Mouse (Mus musculus) liver, embryonic 13.5 days (tissue): Measurements from ENCODE around the gene Cfap299. TPM values are rescaled to one million over a fixed set of nuclear protein-coding genes. Genes with fewer than 3 reads are reported as not detected.
"Not testable (repeated sequence)": the region's sequence is repeated elsewhere in the genome, so short reads cannot be mapped to it uniquely, and the experiment has no call there.

Experiments used
- ATAC-seq: fragments of 200-750 bp; cut with Nextera tagmentation; 2 replicates; pipeline ENCODE4 v1.8.0; 2017; ENCODE audit warnings: low read depth, mild to moderate bottlenecking, moderate number of reproducible peaks, moderate library complexity
- DNase-seq: peaks from one replicate; pipeline ENCODE4 v3.0.0; 2022
- H3K27ac ChIP-seq: fragments of 300-500 bp; sonication (generic); 2 replicates; pipeline ENCODE4 v1.5.1; 2015; ENCODE audit warnings: moderate library complexity, mild to moderate bottlenecking, inconsistent platforms
- H3K27me3 ChIP-seq: fragments of 300-500 bp; sonication (generic); 2 replicates; pipeline ENCODE4 v1.6.1; 2015; ENCODE audit warnings: mild to moderate bottlenecking, inconsistent platforms
- H3K36me3 ChIP-seq: fragments of 300-500 bp; sonication (generic); 2 replicates; pipeline ENCODE4 v1.6.1; 2015; ENCODE audit warnings: mild to moderate bottlenecking, inconsistent platforms
- H3K4me1 ChIP-seq: fragments of 300-500 bp; sonication (generic); replicated peaks from 2 replicates; pipeline ENCODE4 v1.6.1; 2015; ENCODE audit warnings: inconsistent platforms
- H3K4me2 ChIP-seq: fragments of 300-500 bp; sonication (generic); 2 replicates; pipeline ENCODE4 v1.6.1; 2015; ENCODE audit warnings: inconsistent platforms, mild to moderate bottlenecking, moderate library complexity
- H3K4me3 ChIP-seq: fragments of 300-500 bp; sonication (generic); replicated peaks from 2 replicates; pipeline ENCODE4 v1.5.1; 2015; ENCODE audit warnings: mild to moderate bottlenecking, inconsistent platforms
- H3K9ac ChIP-seq: fragments of 300-500 bp; sonication (generic); 2 replicates; pipeline ENCODE4 v1.6.1; 2015; ENCODE audit warnings: mild to moderate bottlenecking, inconsistent platforms
- H3K9me3 ChIP-seq: fragments of 300-500 bp; sonication (generic); replicated peaks from 2 replicates; pipeline ENCODE4 v1.6.1; 2016; ENCODE audit warnings: inconsistent platforms
- WGBS: fragments of 180-500 bp; shearing (Covaris S2); methylation state at CpG from one replicate; pipeline ENCODE4 v1.1.7; 2015; ENCODE audit not compliant: insufficient replicate concordance; 5-methylcytosine and 5-hydroxymethylcytosine counted together
- polyA plus RNA-seq: library from polyadenylated mRNA; unstranded; fragments of >200 nt; fragmentation: Nextera tagmentation; extraction: Ambion mirVana; gene quantifications from 2 replicates; pipeline ENCODE4 v1.2.1, GENCODE M21; 2015

The Cfap299 gene
- polyA plus RNA-seq = 0.20 TPM in 1 of 2 replicates, not detected in the other

DNA sequence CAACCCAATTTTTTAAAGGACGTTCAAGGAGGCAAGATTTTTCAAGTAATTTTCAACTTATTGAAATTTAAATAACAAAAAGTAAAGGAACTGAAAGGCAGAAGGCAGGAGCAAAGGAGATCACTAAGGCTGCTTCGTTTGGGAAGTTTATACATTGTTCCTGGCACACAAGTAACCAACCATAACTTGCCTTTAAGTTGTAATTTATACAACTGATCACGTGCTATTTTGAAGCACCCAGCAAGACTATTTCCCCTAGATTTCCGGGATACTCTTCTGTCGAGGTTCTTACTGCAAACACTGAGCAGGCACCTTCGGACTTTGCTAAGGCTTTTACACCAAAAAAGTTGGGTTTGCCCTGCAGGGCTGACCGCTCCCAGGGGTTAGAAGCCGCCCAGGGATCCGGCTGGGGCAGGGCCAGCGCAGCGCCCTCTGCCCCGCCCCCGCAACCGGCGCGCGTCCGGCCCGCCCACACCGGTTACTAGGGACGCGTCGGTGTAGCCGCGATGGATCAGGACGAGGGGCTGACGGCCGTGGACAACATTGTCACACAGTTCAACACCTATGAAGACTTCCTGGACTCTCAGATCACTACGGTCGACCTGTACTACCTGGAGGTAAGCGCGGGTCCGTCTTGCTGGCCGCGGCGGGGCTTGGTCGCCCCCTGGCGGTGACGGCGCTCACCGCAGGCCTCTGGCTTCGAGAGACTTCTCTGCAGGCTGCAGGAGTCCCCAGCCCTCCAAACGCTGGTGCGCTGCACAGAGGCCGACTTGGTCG, at the start of gene Cfap299:
Gene Cfap299, plus strand, starts transcription at position 457 of the 777 bp plus-strand sequence.
- 2% methylated on average over 46 of the region's 46 CpGs for WGBS
- ATAC-seq (peak; percentile 92), DNase-seq (peak; percentile 27)
- Histone ChIP-seq H3K4me3 (peak within 1 kb of the TSS; percentile 57), H3K27ac (no peak within 1 kb of the TSS), H3K36me3 (no peaks in the 10 kb centered on the region), H3K9me3 (no peaks in the 10 kb centered on the region), H3K4me2 (peak within 1 kb of the TSS; percentile 63), H3K9ac (no peak within 1 kb of the TSS), H3K4me1 (no peaks in the 10 kb centered on the region), H3K27me3 (no peaks in the 10 kb centered on the region)

DNA sequence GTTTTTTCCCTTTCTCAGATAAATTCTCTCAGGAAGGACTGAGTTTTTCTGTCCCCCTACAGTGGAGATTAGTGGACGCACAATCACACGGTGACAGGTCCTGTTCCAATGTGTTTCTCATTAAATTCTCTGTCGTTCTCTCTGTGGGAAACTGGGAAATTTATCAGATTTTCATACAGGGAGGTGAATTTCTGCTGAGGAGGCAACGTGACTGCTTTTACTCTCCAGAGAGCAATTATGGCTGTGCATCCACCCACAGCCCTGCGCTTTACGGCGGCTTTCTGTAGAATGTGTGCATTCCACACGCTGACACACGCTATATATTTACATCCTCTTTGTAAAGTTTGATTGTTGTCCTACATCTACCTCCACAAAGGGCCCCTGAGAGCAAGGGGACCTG, 47.1 kb upstream of the Cfap299 start:
- no peak overlapping the region for H3K4me3 ChIP-seq
- H3K9me3 ChIP-seq = no peaks in the 10 kb centered on the region
- no peak overlapping the region for H3K27ac ChIP-seq
- H3K4me2 ChIP-seq = no peak overlapping the region
- H3K27me3 ChIP-seq = no peaks in the 10 kb centered on the region
- H3K36me3 ChIP-seq = no peaks in the 10 kb centered on the region
- ATAC-seq = no peak
- WGBS = 67% methylated on average over 9 of the region's 9 CpGs
- no peak overlapping the region for H3K9ac ChIP-seq
- DNase-seq = no peak
- no peaks in the 10 kb centered on the region for H3K4me1 ChIP-seq

DNA sequence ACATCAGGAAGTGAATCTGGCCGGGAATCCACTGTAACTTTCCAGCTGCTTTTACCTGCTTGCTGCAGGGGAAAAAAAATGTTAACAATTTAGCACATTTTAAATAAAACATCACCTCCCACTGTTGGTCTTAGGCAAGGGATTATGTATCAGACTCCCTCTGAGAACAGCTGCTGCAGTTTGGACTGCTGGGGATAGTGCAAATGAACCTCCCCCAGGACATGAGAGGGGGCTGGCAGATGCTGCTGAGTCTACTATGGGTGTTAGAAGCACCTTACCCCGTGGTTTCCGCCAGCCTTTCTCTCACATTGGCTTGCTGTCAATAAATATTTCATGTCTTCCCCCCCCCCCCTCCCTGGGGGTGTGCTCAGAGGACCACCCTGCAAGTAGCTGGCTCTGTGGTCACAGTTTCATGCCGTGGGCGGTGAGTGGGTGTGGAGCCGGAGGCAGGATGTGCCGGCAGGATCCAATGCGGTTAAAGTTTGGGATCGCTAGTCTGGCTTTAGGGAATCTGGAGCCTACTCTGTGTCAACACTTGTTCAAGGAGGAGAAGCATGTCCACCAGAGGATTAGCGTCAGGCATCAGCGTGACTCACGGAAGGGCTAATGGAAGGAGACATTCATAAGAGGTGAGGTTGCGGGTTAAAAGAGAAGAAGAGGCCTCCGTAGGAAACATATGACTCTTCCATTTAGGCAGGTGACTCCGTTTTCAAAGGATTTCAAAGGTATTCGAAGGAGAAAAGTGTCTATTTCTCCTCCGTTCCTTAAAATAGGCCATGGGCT, 45.2 kb upstream of the Cfap299 start:
- Histone ChIP-seq H3K4me3 (no peak overlapping the region), H3K27me3 (no peaks in the 10 kb centered on the region), H3K4me2 (no peak overlapping the region), H3K27ac (no peak overlapping the region), H3K36me3 (no peaks in the 10 kb centered on the region), H3K9me3 (no peaks in the 10 kb centered on the region), H3K9ac (no peak overlapping the region), H3K4me1 (no peaks in the 10 kb centered on the region)
- no peak for ATAC-seq
- no peak for DNase-seq
- 22% methylated on average over 17 of the region's 17 CpGs for WGBS

DNA sequence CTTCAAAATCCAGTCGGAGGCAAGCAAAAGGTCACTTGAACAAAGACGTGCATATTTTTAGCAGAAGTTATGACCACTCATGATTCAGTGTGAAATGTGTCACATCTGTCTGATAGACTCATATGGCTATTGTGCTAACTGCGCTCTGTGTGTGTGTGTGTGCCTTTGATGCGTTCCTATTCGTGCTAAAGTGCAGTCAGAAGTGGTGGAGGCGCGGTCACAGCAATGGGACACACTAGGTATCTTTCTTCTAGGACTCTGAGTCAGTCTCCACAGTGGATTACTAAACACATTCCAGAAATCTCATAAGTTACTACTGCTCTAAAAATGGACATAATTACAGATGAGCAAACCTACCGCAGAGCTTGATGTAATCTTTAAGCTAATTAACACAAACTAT, 38.5 kb upstream of the Cfap299 start:
- H3K36me3 ChIP-seq = no peaks in the 10 kb centered on the region
- H3K4me3 ChIP-seq = no peak overlapping the region
- no peak overlapping the region for H3K9ac ChIP-seq
- ATAC-seq = no peak
- no peak overlapping the region for H3K4me2 ChIP-seq
- WGBS = 74% methylated on average over 8 of the region's 8 CpGs
- no peaks in the 10 kb centered on the region for H3K9me3 ChIP-seq
- no peaks in the 10 kb centered on the region for H3K4me1 ChIP-seq
- no peak overlapping the region for H3K27ac ChIP-seq
- peaks cover 24% of the 10 kb centered on the region for H3K27me3 ChIP-seq
- DNase-seq = no peak

DNA sequence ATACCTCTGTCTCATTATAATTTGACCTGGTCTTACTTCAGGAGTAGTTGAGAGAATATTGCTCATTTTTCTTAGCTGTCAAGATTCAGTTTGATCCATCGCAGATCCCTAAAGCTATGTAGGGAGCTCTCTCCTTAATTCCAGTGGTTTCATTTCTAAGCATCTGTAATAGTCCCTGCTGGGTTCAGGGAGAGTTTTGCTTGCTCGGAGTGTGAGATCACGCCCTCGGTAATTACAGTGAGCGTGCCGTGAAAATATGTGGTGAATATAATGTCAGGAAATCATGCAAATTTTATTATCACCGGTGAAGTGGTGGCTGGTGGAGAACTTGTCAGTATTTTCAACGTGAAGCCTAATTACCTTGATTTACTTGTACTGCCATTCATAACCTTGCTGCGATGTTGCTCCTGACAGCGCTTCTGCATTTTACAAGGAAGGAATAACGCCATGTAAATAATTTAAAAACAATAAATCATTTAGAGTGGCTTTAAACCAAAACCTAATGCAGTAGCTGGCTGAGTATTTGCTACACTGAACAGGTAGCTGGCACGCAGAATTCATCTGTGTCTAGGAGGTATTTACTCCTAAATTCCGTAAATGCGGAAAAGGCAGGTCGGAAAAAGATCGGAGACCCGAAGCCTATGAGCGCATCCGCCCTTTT, 36.6 kb upstream of the Cfap299 start:
- no peak for DNase-seq

DNA sequence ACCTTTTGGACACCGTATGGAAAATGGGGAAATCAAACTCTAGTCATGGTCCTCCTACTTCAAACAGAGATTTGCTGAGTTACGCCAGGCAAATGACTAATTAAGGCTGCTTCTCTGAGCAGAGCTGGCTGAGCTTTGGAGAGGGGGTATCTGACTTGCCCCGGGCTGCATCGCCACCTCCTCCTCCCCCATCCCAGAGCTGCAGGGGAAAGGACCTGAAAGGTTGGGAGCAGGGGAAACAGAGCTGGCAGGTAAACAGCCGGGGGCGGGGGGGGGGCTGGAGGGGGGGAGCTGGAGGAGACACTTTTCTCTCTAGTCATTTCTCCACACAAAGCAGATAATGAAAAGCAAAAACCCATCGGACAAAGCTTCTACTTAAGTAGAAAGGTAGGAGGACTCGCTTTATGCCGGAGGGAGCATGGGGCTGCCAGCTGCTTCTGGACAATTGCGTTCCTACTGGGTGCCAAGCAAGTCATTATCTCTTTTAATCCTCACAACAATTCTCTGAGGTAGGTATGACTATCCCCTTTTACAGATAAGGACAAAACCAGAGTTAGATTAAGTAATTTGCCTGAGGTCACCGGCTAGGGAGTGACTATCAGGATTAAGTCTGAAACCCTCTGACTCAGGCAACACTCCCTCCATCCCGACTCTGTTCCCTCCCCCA, 35.9 kb upstream of the Cfap299 start:
- no peak overlapping the region for H3K27ac ChIP-seq
- H3K4me1 ChIP-seq = no peaks in the 10 kb centered on the region
- H3K4me2 ChIP-seq = no peak overlapping the region
- peaks cover 24% of the 10 kb centered on the region for H3K27me3 ChIP-seq
- no peaks in the 10 kb centered on the region for H3K9me3 ChIP-seq
- H3K4me3 ChIP-seq = no peak overlapping the region
- ATAC-seq (no peak), DNase-seq (no peak)
- no peak overlapping the region for H3K9ac ChIP-seq
- H3K36me3 ChIP-seq = no peaks in the 10 kb centered on the region
- 7% methylated on average over 12 of the region's 12 CpGs for WGBS

More for the DNA sequence above, 36.6 kb upstream of the Cfap299 start:
- Histone ChIP-seq H3K4me3 (no peak overlapping the region), H3K9ac (no peak overlapping the region), H3K4me2 (no peak overlapping the region), H3K27ac (no peak overlapping the region), H3K4me1 (no peaks in the 10 kb centered on the region), H3K36me3 (no peaks in the 10 kb centered on the region), H3K9me3 (no peaks in the 10 kb centered on the region), H3K27me3 (peaks cover 24% of the 10 kb centered on the region)
- no peak for ATAC-seq
- 5% methylated on average over 19 of the region's 19 CpGs for WGBS

DNA sequence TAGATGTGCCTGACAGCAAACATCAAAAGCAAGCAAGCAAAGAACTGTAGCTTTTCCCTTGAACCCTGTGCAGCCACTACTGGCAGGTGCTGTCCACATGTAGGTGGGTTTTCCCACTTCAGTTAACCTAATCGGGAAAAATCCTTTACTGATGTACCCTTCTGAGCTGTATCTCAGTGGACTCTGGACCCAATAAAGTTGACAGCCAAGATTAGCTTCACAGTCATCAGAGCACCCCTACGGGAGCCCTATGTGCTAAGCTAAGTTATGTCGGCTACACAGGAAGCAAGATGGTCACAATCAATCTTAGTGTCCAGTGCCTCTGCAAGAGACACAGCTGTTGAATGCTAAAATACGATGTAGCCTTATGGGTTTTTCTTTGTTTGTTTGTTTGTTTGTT, 29.0 kb upstream of the Cfap299 start:
- Histone ChIP-seq H3K27ac (no peak overlapping the region), H3K27me3 (no peaks in the 10 kb centered on the region), H3K4me3 (no peak overlapping the region), H3K36me3 (no peaks in the 10 kb centered on the region), H3K4me1 (no peaks in the 10 kb centered on the region), H3K4me2 (no peak overlapping the region), H3K9me3 (no peaks in the 10 kb centered on the region), H3K9ac (no peak overlapping the region)
- 66% methylated on average over 4 of the region's 4 CpGs for WGBS
- DNase-seq (no peak), ATAC-seq (no peak)

DNA sequence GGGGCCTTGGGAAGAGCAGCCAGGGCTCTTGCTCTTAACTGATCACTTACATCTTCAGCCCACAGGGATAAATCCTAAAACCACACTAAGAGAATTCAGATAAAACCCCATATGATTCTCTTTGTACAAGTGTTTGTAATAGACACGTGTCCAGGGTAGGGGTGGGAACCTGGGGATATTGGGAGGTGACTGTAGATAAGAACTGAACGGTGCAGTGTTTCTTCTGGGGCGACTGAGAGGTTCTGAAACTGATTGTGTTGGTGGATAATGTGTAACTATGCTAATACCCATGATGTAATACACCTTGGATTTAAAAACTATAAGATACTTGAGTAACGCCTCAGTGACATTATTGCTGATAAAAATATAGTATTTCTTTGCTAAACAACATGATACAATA, 23.4 kb upstream of the Cfap299 start:
- DNase-seq (no peak), ATAC-seq (no peak)
- Histone ChIP-seq H3K27me3 (no peaks in the 10 kb centered on the region), H3K4me3 (no peak overlapping the region), H3K4me2 (no peak overlapping the region), H3K9me3 (no peaks in the 10 kb centered on the region), H3K27ac (no peak overlapping the region), H3K36me3 (no peaks in the 10 kb centered on the region), H3K9ac (no peak overlapping the region), H3K4me1 (no peaks in the 10 kb centered on the region)
- 49% methylated on average over 4 of the region's 4 CpGs for whole genome bisulfite sequencing

DNA sequence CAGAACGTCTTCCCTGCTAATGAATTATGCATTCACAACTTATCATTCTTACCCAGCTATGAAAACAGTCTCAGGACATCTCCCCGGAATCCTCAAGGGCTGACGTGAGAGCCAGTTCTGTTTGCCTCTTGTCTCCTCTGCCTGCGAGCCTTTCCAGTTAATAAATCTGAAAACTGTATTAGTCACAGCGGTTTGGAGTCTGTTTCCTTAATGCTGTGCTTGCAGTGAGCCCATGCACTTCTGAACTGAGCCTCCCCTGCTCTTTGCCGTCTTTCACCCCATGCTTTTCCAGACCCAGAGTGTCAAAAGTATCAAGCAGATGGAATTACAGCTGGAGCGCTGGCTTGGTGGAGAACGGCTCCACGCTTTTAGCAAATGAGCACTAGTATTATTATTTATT, 22.6 kb upstream of the Cfap299 start:
- Histone ChIP-seq H3K9me3 (no peaks in the 10 kb centered on the region), H3K4me3 (no peak overlapping the region), H3K27ac (no peak overlapping the region), H3K4me2 (no peak overlapping the region), H3K27me3 (no peaks in the 10 kb centered on the region), H3K9ac (no peak overlapping the region), H3K36me3 (no peaks in the 10 kb centered on the region), H3K4me1 (no peaks in the 10 kb centered on the region)
- 58% methylated on average over 9 of the region's 9 CpGs for WGBS
- ATAC-seq (no peak), DNase-seq (no peak)

DNA sequence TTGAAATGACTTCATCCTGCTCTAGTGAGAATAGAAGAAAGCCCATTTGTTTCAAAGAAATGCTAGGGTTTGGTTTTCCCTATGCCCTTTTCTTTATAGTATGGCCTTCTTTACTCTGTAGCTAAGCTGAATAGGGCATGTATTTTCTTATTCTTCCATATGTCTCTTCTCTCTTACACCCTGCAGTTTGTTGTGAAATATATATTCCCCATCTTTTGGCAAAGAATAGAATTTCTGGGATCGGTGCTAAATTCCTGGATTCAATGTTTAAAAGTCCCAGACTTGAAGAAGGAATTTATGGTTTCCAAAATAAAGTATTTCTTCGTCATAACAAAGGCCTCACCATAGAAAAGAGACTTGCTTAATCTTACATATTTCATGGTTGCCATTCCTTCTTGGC, 2.5 kb upstream of the Cfap299 start:
- no peak overlapping the region for H3K27ac ChIP-seq
- H3K4me1 ChIP-seq = no peaks in the 10 kb centered on the region
- H3K9me3 ChIP-seq = no peaks in the 10 kb centered on the region
- H3K36me3 ChIP-seq = no peaks in the 10 kb centered on the region
- ATAC-seq (no peak), DNase-seq (no peak)
- H3K9ac ChIP-seq = no peak overlapping the region
- no peaks in the 10 kb centered on the region for H3K27me3 ChIP-seq
- H3K4me2 ChIP-seq = no peak overlapping the region
- no peak overlapping the region for H3K4me3 ChIP-seq
- 64% methylated on average over 2 of the region's 2 CpGs for WGBS

DNA sequence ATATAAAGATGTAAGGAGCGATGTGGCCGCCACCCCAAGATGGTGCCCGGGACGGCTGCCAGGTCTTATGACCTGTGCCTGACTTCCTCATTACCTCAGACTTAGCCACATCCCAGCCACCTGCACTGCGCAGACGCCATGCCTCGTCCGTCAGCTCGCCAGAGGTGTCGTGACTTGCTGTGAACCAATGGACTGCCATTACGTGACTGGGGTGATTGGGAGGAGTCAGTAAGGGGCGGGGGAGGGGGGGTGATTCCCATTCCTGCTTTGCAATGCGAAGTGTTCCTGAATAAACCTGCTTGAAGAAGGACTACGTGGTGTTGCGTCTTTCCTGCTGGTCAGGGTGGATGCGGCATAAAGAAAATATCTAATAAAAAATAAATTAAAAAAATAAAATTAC, 14.6 kb downstream of the Cfap299 start:
- H3K9me3 ChIP-seq, H3K4me2 ChIP-seq, H3K36me3 ChIP-seq, H3K9ac ChIP-seq, H3K4me3 ChIP-seq, H3K27me3 ChIP-seq, H3K27ac ChIP-seq, H3K4me1 ChIP-seq, DNase-seq, ATAC-seq: not testable (repeated sequence)
- WGBS = 71% methylated on average over 16 of the region's 16 CpGs
